Mouse (Mus musculus) myocyte (in vitro differentiated cells): ENCODE measurements around the gene Rab3d. TPM values are rescaled to one million over a fixed set of nuclear protein-coding genes. Genes with fewer than 3 reads are reported as not detected.

ENCODE experiments used
- H3K27me3 ChIP-seq: one replicate; pipeline ENCODE4 v1.6.1; 2011; ENCODE audit not compliant: control insufficient read depth, insufficient read depth, insufficient read length
- H3K36me3 ChIP-seq: one replicate; pipeline ENCODE4 v1.6.1; 2011; ENCODE audit not compliant: control insufficient read depth, insufficient read depth
- H3K4me2 ChIP-seq: one replicate; pipeline ENCODE4 v1.6.1; 2011; ENCODE audit warnings: low read depth, control low read depth
- H3K4me3 ChIP-seq: one replicate; pipeline ENCODE4 v1.5.1; 2011; ENCODE audit warnings: mild to moderate bottlenecking, control low read depth, moderate library complexity
- H3K79me2 ChIP-seq: one replicate; pipeline ENCODE4 v1.6.1; 2011; ENCODE audit not compliant: control insufficient read depth, insufficient read depth
- H3ac ChIP-seq: one replicate; pipeline ENCODE4 v1.6.1; 2011; ENCODE audit not compliant: control insufficient read depth, insufficient read length
- CEBPB ChIP-seq: IDR thresholded peaks from 2 replicates; pipeline ENCODE4 v1.6.1; 2011; ENCODE audit warnings: mild to moderate bottlenecking, moderate library complexity; ENCODE audit not compliant: poor library complexity, insufficient read depth, severe bottlenecking
- E2F4 ChIP-seq: IDR thresholded peaks from one replicate; pipeline ENCODE4 v1.6.1; 2011; ENCODE audit warnings: mild to moderate bottlenecking, control low read depth, moderate library complexity; ENCODE audit not compliant: insufficient read depth
- MAX ChIP-seq: IDR thresholded peaks from one replicate; pipeline ENCODE4 v1.6.1; 2011; ENCODE audit warnings: low read depth, mild to moderate bottlenecking, control low read depth
- MYOD1 ChIP-seq, 3 experiments: IDR thresholded peaks; one replicate each; pipeline ENCODE4 v1.6.1; 2011; ENCODE audit warnings: control low read depth in 2 of 3, low read depth in 2 of 3, mild to moderate bottlenecking in 2 of 3, moderate library complexity in 1 of 3; ENCODE audit not compliant: insufficient read length in 2 of 3, control insufficient read depth in 1 of 3
- MYOG ChIP-seq, 3 experiments: IDR thresholded peaks; one replicate each; pipeline ENCODE4 v1.6.1; 2011; ENCODE audit warnings: control low read depth in 2 of 3, low read depth in 2 of 3, mild to moderate bottlenecking in 2 of 3; ENCODE audit not compliant: insufficient read length in 2 of 3, control insufficient read depth in 1 of 3, insufficient read depth in 1 of 3
- POLR2A ChIP-seq: IDR thresholded peaks from one replicate; pipeline ENCODE4 v1.6.1; 2011; ENCODE audit warnings: low read depth, mild to moderate bottlenecking, control low read depth, moderate library complexity; ENCODE audit not compliant: insufficient read length
- POLR2AphosphoS2 ChIP-seq: IDR thresholded peaks from one replicate; pipeline ENCODE4 v1.6.1; 2011; ENCODE audit warnings: low read depth, control low read depth; ENCODE audit not compliant: insufficient read length
- REST ChIP-seq: IDR thresholded peaks from one replicate; pipeline ENCODE4 v1.6.1; 2011; ENCODE audit warnings: mild to moderate bottlenecking, control low read depth, moderate library complexity; ENCODE audit not compliant: insufficient read depth, insufficient read length
- SRF ChIP-seq: IDR thresholded peaks from one replicate; pipeline ENCODE4 v1.6.1; 2011; ENCODE audit warnings: low read depth; ENCODE audit not compliant: control insufficient read depth, insufficient read length
- TCF12 ChIP-seq: IDR thresholded peaks from one replicate; pipeline ENCODE4 v1.6.1; 2011; ENCODE audit warnings: mild to moderate bottlenecking, control low read depth; ENCODE audit not compliant: poor library complexity, insufficient read depth, severe bottlenecking
- TCF3 ChIP-seq: IDR thresholded peaks from one replicate; pipeline ENCODE4 v1.6.1; 2011; ENCODE audit warnings: low read depth, control low read depth; ENCODE audit not compliant: insufficient read length
- USF1 ChIP-seq: IDR thresholded peaks from one replicate; pipeline ENCODE4 v1.6.1; 2011; ENCODE audit warnings: low read depth, mild to moderate bottlenecking, control low read depth, moderate library complexity
- polyA plus RNA-seq: library from polyadenylated mRNA; unstranded; fragments of >200 nt; fragmentation: generic; extraction: Trizol; gene quantifications from one replicate; pipeline ENCODE4 v1.2.1, GENCODE M21; 2012; ENCODE audit warnings: missing spikeins

Gene Rab3d
- polyA plus RNA-seq, 1 experiment, result 24.1 TPM

- Histone ChIP-seq H3K27me3 (no peaks in the 10 kb centered on the region), H3K4me3 (no peak overlapping the region), H3K36me3 (no peaks in the 10 kb centered on the region), H3K4me2 (no peak overlapping the region), H3ac (no peak overlapping the region), H3K79me2 (no peaks in the 10 kb centered on the region)
- peak; percentile 100 for TF ChIP-seq REST
- TF ChIP-seq MYOD1 (IDR thresholded peaks at IDR 0.05; ENCODE audit: control insufficient read depth in 1 of 3, insufficient read length in 2 of 3, low read depth in 2 of 3), result no peak
- peak; percentile 41 for TF ChIP-seq TCF3
- no peak for TF ChIP-seq POLR2A
- TF ChIP-seq MAX, result peak; percentile 83
Measured at GRCm38 (mm10) chr9:21950322-21950721, 32.3 kb upstream of the Rab3d start.

GRCm38 (mm10) chr9:21948790-21949189, 30.8 kb upstream of the Rab3d start:
- H3K36me3 ChIP-seq, result no peaks in the 10 kb centered on the region
- TF ChIP-seq CEBPB (no peak), USF1 (no peak), REST (no peak), POLR2AphosphoS2 (peak; percentile 41), MYOG (IDR thresholded peaks at IDR 0.05; ENCODE audit: control insufficient read depth in 1 of 3, insufficient read depth in 1 of 3, insufficient read length in 2 of 3, low read depth in 2 of 3) (no peak), POLR2A (no peak), TCF3 (no peak)
- H3K27me3 ChIP-seq, result no peaks in the 10 kb centered on the region
- H3K4me2 ChIP-seq, result no peak overlapping the region
- H3K79me2 ChIP-seq, result no peaks in the 10 kb centered on the region
- H3ac ChIP-seq, result no peak overlapping the region
- no peak overlapping the region for H3K4me3 ChIP-seq

GRCm38 (mm10) chr9:21948146-21948545, 30.2 kb upstream of the Rab3d start:
- no peak overlapping the region for H3K4me2 ChIP-seq
- H3K27me3 ChIP-seq, result no peaks in the 10 kb centered on the region
- TF ChIP-seq POLR2A (no peak), MYOD1 (IDR thresholded peaks at IDR 0.05; ENCODE audit: control insufficient read depth in 1 of 3, insufficient read length in 2 of 3, low read depth in 2 of 3) (no peak), MYOG (IDR thresholded peaks at IDR 0.05; ENCODE audit: control insufficient read depth in 1 of 3, insufficient read depth in 1 of 3, insufficient read length in 2 of 3, low read depth in 2 of 3) (no peak), USF1 (no peak), CEBPB (no peak), TCF3 (no peak), SRF (no peak), MAX (no peak), TCF12 (no peak), REST (no peak), E2F4 (no peak), POLR2AphosphoS2 (no peak)

GRCm38 (mm10) chr9:21947540-21948130, 29.6 kb upstream of the Rab3d start:
- TF ChIP-seq MAX, result no peak
- TF ChIP-seq TCF3, result no peak
- no peak for TF ChIP-seq MYOG (IDR thresholded peaks at IDR 0.05; ENCODE audit: control insufficient read depth in 1 of 3, insufficient read depth in 1 of 3, insufficient read length in 2 of 3, low read depth in 2 of 3)
- no peaks in the 10 kb centered on the region for H3K36me3 ChIP-seq
- no peak overlapping the region for H3K4me2 ChIP-seq
- no peak overlapping the region for H3K4me3 ChIP-seq
- no peaks in the 10 kb centered on the region for H3K79me2 ChIP-seq
- no peak overlapping the region for H3ac ChIP-seq
- H3K27me3 ChIP-seq, result no peaks in the 10 kb centered on the region

More at GRCm38 (mm10) chr9:21948146-21948545, 30.2 kb upstream of the Rab3d start:
- Histone ChIP-seq H3ac (no peak overlapping the region), H3K79me2 (no peaks in the 10 kb centered on the region), H3K36me3 (no peaks in the 10 kb centered on the region), H3K4me3 (no peak overlapping the region)

- Histone ChIP-seq H3K4me3 (no peak overlapping the region), H3ac (no peak overlapping the region), H3K27me3 (no peaks in the 10 kb centered on the region), H3K36me3 (no peaks in the 10 kb centered on the region), H3K4me2 (no peak overlapping the region), H3K79me2 (no peaks in the 10 kb centered on the region)
- TF ChIP-seq USF1, result no peak
- peak; percentile 14 for TF ChIP-seq POLR2AphosphoS2
- no peak for TF ChIP-seq MAX
Measured at GRCm38 (mm10) chr9:21944267-21944666, 26.3 kb upstream of the Rab3d start.

GRCm38 (mm10) chr9:21943638-21944037, 25.6 kb upstream of the Rab3d start:
- TF ChIP-seq MYOD1 (IDR thresholded peaks at IDR 0.05; ENCODE audit: control insufficient read depth in 1 of 3, insufficient read length in 2 of 3, low read depth in 2 of 3) (no peak), SRF (no peak), TCF12 (no peak), REST (no peak), POLR2AphosphoS2 (no peak), E2F4 (no peak), TCF3 (no peak), POLR2A (no peak), USF1 (no peak), MYOG (IDR thresholded peaks at IDR 0.05; ENCODE audit: control insufficient read depth in 1 of 3, insufficient read depth in 1 of 3, insufficient read length in 2 of 3, low read depth in 2 of 3) (no peak), MAX (no peak), CEBPB (no peak)
- Histone ChIP-seq H3ac (no peak overlapping the region), H3K79me2 (no peaks in the 10 kb centered on the region), H3K4me2 (no peak overlapping the region), H3K27me3 (no peaks in the 10 kb centered on the region), H3K36me3 (no peaks in the 10 kb centered on the region), H3K4me3 (no peak overlapping the region)
